Mouse (Mus musculus): Measurements from ENCODE around the gene Pxmp2. TPM values are rescaled to one million over a fixed set of nuclear protein-coding genes. Genes with fewer than 3 reads are reported as not detected.

Pxmp2 gene
- polyA plus RNA-seq, 1 experiment from 2014 or later, result 8.0 TPM

GRCm38 (mm10) chr5:110276910-110277309 is 9.1 kb downstream of the Pxmp2 start:
- WGBS, result 79% methylated on average over 1 of the region's 1 CpGs
- H3K9me3 ChIP-seq, result no peaks in the 10 kb centered on the region
- no peak for ATAC-seq (ENCODE audit: low FRiP score, low read depth)
- H3K9ac ChIP-seq, result no peak overlapping the region
- no peak overlapping the region for H3K27ac ChIP-seq
- no peak overlapping the region for H3K4me2 ChIP-seq (replicated peaks)
- no peaks in the 10 kb centered on the region for H3K36me3 ChIP-seq
- H3K4me1 ChIP-seq, result no peaks in the 10 kb centered on the region
- no peak overlapping the region for H3K4me3 ChIP-seq
- no peaks in the 10 kb centered on the region for H3K27me3 ChIP-seq

- WGBS, result 78% methylated on average over 2 of the region's 2 CpGs
- ATAC-seq (ENCODE audit: low FRiP score, low read depth), result no peak
- Histone ChIP-seq H3K4me1 (no peaks in the 10 kb centered on the region), H3K9ac (no peak overlapping the region), H3K4me3 (no peak overlapping the region), H3K9me3 (no peaks in the 10 kb centered on the region), H3K36me3 (no peaks in the 10 kb centered on the region), H3K4me2 (replicated peaks) (no peak overlapping the region), H3K27me3 (no peaks in the 10 kb centered on the region), H3K27ac (no peak overlapping the region)
These were observed 9.6 kb downstream of the Pxmp2 start for GRCm38 (mm10) chr5:110276391-110276790.

- Histone ChIP-seq H3K4me1 (no peaks in the 10 kb centered on the region), H3K36me3 (no peaks in the 10 kb centered on the region), H3K4me3 (no peak overlapping the region), H3K4me2 (replicated peaks) (no peak overlapping the region), H3K9me3 (no peaks in the 10 kb centered on the region), H3K9ac (no peak overlapping the region), H3K27ac (no peak overlapping the region), H3K27me3 (no peaks in the 10 kb centered on the region)
- no peak for ATAC-seq (ENCODE audit: low FRiP score, low read depth)
- WGBS, result 69% methylated on average over 2 of the region's 2 CpGs
These were observed 11.1 kb downstream of the Pxmp2 start for GRCm38 (mm10) chr5:110274846-110275245.

GRCm38 (mm10) chr5:110274147-110274546 is 11.8 kb downstream of the Pxmp2 start:
- ATAC-seq (ENCODE audit: low FRiP score, low read depth), result no peak
- H3K9ac ChIP-seq, result no peak overlapping the region
- H3K36me3 ChIP-seq, result no peaks in the 10 kb centered on the region
- no peak overlapping the region for H3K27ac ChIP-seq
- H3K9me3 ChIP-seq, result no peaks in the 10 kb centered on the region
- H3K4me2 ChIP-seq (replicated peaks), result no peak overlapping the region
- no peak overlapping the region for H3K4me3 ChIP-seq
- H3K4me1 ChIP-seq, result no peaks in the 10 kb centered on the region
- 81% methylated on average over 4 of the region's 4 CpGs for WGBS
- no peaks in the 10 kb centered on the region for H3K27me3 ChIP-seq

- Histone ChIP-seq H3K4me3 (no peak overlapping the region), H3K27ac (no peak overlapping the region), H3K4me2 (replicated peaks) (no peak overlapping the region), H3K4me1 (peaks cover 8% of the 10 kb centered on the region), H3K9ac (no peak overlapping the region), H3K9me3 (no peaks in the 10 kb centered on the region), H3K36me3 (peaks cover 22% of the 10 kb centered on the region), H3K27me3 (no peaks in the 10 kb centered on the region)
- 89% methylated on average over 6 of the region's 6 CpGs for WGBS
- no peak for ATAC-seq (ENCODE audit: low FRiP score, low read depth)
These were observed 15.7 kb downstream of the Pxmp2 start for GRCm38 (mm10) chr5:110270242-110270641.

GRCm38 (mm10) chr5:110269141-110270101 is 16.6 kb downstream of the Pxmp2 start, which contains the start of gene Pgam5:
TSS of gene Pgam5 (minus strand) at chr5:110269913.
- peak within 1 kb of the TSS; percentile 70 for H3K27ac ChIP-seq
- WGBS, result under 1% methylated on average over 60 of the region's 66 CpGs

GRCm38 (mm10) chr5:110266941-110267340 is 19.0 kb downstream of the Pxmp2 start:
- peaks cover 8% of the 10 kb centered on the region for H3K4me1 ChIP-seq
- WGBS, result 89% methylated on average over 4 of the region's 4 CpGs
- H3K36me3 ChIP-seq, result peaks cover 39% of the 10 kb centered on the region
- H3K4me2 ChIP-seq (replicated peaks), result no peak overlapping the region
- H3K27ac ChIP-seq, result no peak overlapping the region
- H3K27me3 ChIP-seq, result no peaks in the 10 kb centered on the region
- ATAC-seq (ENCODE audit: low FRiP score, low read depth), result no peak
- no peak overlapping the region for H3K9ac ChIP-seq
- H3K9me3 ChIP-seq, result no peaks in the 10 kb centered on the region
- H3K4me3 ChIP-seq, result no peak overlapping the region

More at GRCm38 (mm10) chr5:110269141-110270101, 16.6 kb downstream of the Pxmp2 start, which contains the start of gene Pgam5:
- Histone ChIP-seq H3K36me3 (peaks cover 30% of the 10 kb centered on the region), H3K9me3 (no peaks in the 10 kb centered on the region), H3K4me2 (replicated peaks) (peak within 1 kb of the TSS; percentile 97), H3K9ac (peak within 1 kb of the TSS; percentile 98), H3K4me3 (peak within 1 kb of the TSS; percentile 95), H3K4me1 (peaks cover 8% of the 10 kb centered on the region), H3K27me3 (no peaks in the 10 kb centered on the region)
- peak; percentile 89 for ATAC-seq (ENCODE audit: low FRiP score, low read depth)

GRCm38 (mm10) chr5:110244091-110244490 is 41.9 kb downstream of the Pxmp2 start:
- WGBS, result 75% methylated on average over 2 of the region's 2 CpGs
- Histone ChIP-seq H3K27me3 (no peaks in the 10 kb centered on the region), H3K27ac (no peak overlapping the region), H3K4me1 (no peaks in the 10 kb centered on the region), H3K4me2 (replicated peaks) (no peak overlapping the region), H3K36me3 (peaks cover 93% of the 10 kb centered on the region), H3K9ac (no peak overlapping the region), H3K4me3 (no peak overlapping the region), H3K9me3 (no peaks in the 10 kb centered on the region)
- no peak for ATAC-seq (ENCODE audit: low FRiP score, low read depth)

- Histone ChIP-seq H3K27me3 (no peaks in the 10 kb centered on the region), H3K9ac (no peak overlapping the region), H3K27ac (no peak overlapping the region), H3K4me1 (peaks cover 23% of the 10 kb centered on the region), H3K4me2 (replicated peaks) (peak overlapping the region; percentile 80), H3K4me3 (peak overlapping the region; percentile 79; the same call in 1 of the 2 replicates), H3K9me3 (no peaks in the 10 kb centered on the region), H3K36me3 (peaks cover 31% of the 10 kb centered on the region)
- no peak for ATAC-seq (ENCODE audit: low FRiP score, low read depth)
- 91% methylated on average over 6 of the region's 6 CpGs for WGBS
These were observed 53.6 kb downstream of the Pxmp2 start for GRCm38 (mm10) chr5:110232346-110232745.

- Histone ChIP-seq H3K4me2 (replicated peaks) (peak overlapping the region; percentile 80), H3K4me1 (peaks cover 23% of the 10 kb centered on the region), H3K9ac (peak overlapping the region; percentile 97), H3K27ac (no peak overlapping the region), H3K9me3 (no peaks in the 10 kb centered on the region), H3K36me3 (peaks cover 33% of the 10 kb centered on the region), H3K4me3 (peak overlapping the region; percentile 79), H3K27me3 (no peaks in the 10 kb centered on the region)
- 41% methylated on average over 13 of the region's 13 CpGs for WGBS
- ATAC-seq (ENCODE audit: low FRiP score, low read depth), result no peak
These were observed 54.3 kb downstream of the Pxmp2 start for GRCm38 (mm10) chr5:110231638-110232037.

- peak within 1 kb of the TSS; percentile 79 for H3K4me3 ChIP-seq
- no peaks in the 10 kb centered on the region for H3K27me3 ChIP-seq
- peaks cover 23% of the 10 kb centered on the region for H3K4me1 ChIP-seq
- peak within 1 kb of the TSS; percentile 97 for H3K9ac ChIP-seq
- under 1% methylated on average over 81 of the region's 81 CpGs for WGBS
- peak within 1 kb of the TSS; percentile 80 for H3K4me2 ChIP-seq (replicated peaks)
- peak within 1 kb of the TSS; percentile 94 for H3K27ac ChIP-seq
- H3K36me3 ChIP-seq, result peaks cover 30% of the 10 kb centered on the region
- H3K9me3 ChIP-seq, result no peaks in the 10 kb centered on the region
- ATAC-seq (ENCODE audit: low FRiP score, low read depth), result peak; percentile 97
These were observed 55.1 kb downstream of the Pxmp2 start, which contains the start of gene Ankle2 for GRCm38 (mm10) chr5:110230780-110231461. TSS of gene Ankle2 (plus strand) at chr5:110231004.

GRCm38 (mm10) chr5:110230401-110230779 is 55.6 kb downstream of the Pxmp2 start:
- Histone ChIP-seq H3K4me2 (replicated peaks) (peak overlapping the region; percentile 80), H3K9me3 (no peaks in the 10 kb centered on the region), H3K4me3 (peak overlapping the region; percentile 79), H3K36me3 (peaks cover 33% of the 10 kb centered on the region), H3K27ac (peak overlapping the region; percentile 94; the same call in 1 of the 2 replicates), H3K27me3 (no peaks in the 10 kb centered on the region), H3K9ac (peak overlapping the region; percentile 97), H3K4me1 (peaks cover 23% of the 10 kb centered on the region)
- ATAC-seq (ENCODE audit: low FRiP score, low read depth), result no peak
- WGBS, result 8% methylated on average over 8 of the region's 8 CpGs
